Mouse (Mus musculus) myocyte (in vitro differentiated cells): ENCODE results near the gene Slc2a1.

Experiments used
- CEBPB ChIP-seq: IDR thresholded peaks from 2 replicates; pipeline ENCODE4 v1.6.1; 2011; ENCODE audit warnings: mild to moderate bottlenecking, moderate library complexity; ENCODE audit not compliant: poor library complexity, insufficient read depth, severe bottlenecking
- E2F4 ChIP-seq: IDR thresholded peaks from one replicate; pipeline ENCODE4 v1.6.1; 2011; ENCODE audit warnings: mild to moderate bottlenecking, control low read depth, moderate library complexity; ENCODE audit not compliant: insufficient read depth
- MYOD1 ChIP-seq, 3 experiments: IDR thresholded peaks; one replicate each; pipeline ENCODE4 v1.6.1; 2011; ENCODE audit warnings: control low read depth in 2 of 3, low read depth in 2 of 3, mild to moderate bottlenecking in 2 of 3, moderate library complexity in 1 of 3; ENCODE audit not compliant: insufficient read length in 2 of 3, control insufficient read depth in 1 of 3
- POLR2A ChIP-seq: IDR thresholded peaks from one replicate; pipeline ENCODE4 v1.6.1; 2011; ENCODE audit warnings: low read depth, mild to moderate bottlenecking, control low read depth, moderate library complexity; ENCODE audit not compliant: insufficient read length
- POLR2AphosphoS2 ChIP-seq: IDR thresholded peaks from one replicate; pipeline ENCODE4 v1.6.1; 2011; ENCODE audit warnings: low read depth, control low read depth; ENCODE audit not compliant: insufficient read length
- REST ChIP-seq: IDR thresholded peaks from one replicate; pipeline ENCODE4 v1.6.1; 2011; ENCODE audit warnings: mild to moderate bottlenecking, control low read depth, moderate library complexity; ENCODE audit not compliant: insufficient read depth, insufficient read length
- SRF ChIP-seq: IDR thresholded peaks from one replicate; pipeline ENCODE4 v1.6.1; 2011; ENCODE audit warnings: low read depth; ENCODE audit not compliant: control insufficient read depth, insufficient read length
- TCF12 ChIP-seq: IDR thresholded peaks from one replicate; pipeline ENCODE4 v1.6.1; 2011; ENCODE audit warnings: mild to moderate bottlenecking, control low read depth; ENCODE audit not compliant: poor library complexity, insufficient read depth, severe bottlenecking

- TF ChIP-seq E2F4 (no peak), CEBPB (no peak), POLR2A (no peak), MYOD1 (IDR thresholded peaks at IDR 0.05; ENCODE audit: control insufficient read depth in 1 of 3, insufficient read length in 2 of 3, low read depth in 2 of 3) (no peak), POLR2AphosphoS2 (no peak), TCF12 (no peak), REST (no peak), SRF (no peak)
Measured at GRCm38 (mm10) chr4:119098216-119099210, 10.0 kb upstream of the Slc2a1 start.
